ENCODE assay signal across 12 mouse cellular contexts in the genomic region with DNA sequence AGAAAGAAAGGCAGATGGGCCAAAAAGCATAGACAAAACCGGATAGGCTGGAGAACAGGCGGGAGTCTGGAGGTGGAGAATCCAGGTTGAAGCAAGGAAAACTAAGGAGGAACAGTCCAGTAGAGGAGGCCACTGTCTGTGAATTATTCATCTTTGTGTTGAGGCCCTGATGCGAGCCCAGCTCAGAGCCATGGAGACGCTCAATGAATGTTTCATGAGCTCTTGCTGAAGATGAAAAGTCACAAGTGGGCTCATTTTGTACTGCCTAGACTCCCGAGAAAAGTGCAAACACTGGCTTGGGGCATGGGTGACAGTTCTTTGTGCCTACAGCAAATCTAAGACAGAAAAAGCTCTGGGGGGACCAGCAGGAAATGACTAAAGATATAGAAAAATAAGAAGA. TPM values are rescaled to one million over a fixed set of nuclear protein-coding genes. Genes with fewer than 3 reads are reported as not detected.
DNase-seq lines count a peak whose midpoint lies in the region; ATAC-seq and TF ChIP-seq lines count a peak whose summit lies in the region.
"Had no signal": no experiment of that assay in that cellular context is flagged by ENCODE, and none has a peak within 500 bp of the region (broad histone marks: within the 10 kb centered on the region; RNA-seq: fewer than 3 reads in every experiment).

No protein-coding gene starts in this region.

- peaks cover 12% of the 10 kb centered on the region for H3K36me3 ChIP-seq in neural tube, embryonic 11.5 days (ENCODE audit: control insufficient read depth, insufficient read depth, low read length)
- H3K36me3 ChIP-seq in forebrain, embryonic 14.5 days (ENCODE audit: control insufficient read depth, insufficient read depth, low read length): peaks cover 35% of the 10 kb centered on the region
- peaks cover 4% of the 10 kb centered on the region; the same call in 1 of the 2 replicates for H3K36me3 ChIP-seq in hindbrain, postnatal 0 days (ENCODE audit: insufficient read depth, low read length)
- H3K36me3 ChIP-seq in neural tube, embryonic 15.5 days: peaks cover 9% of the 10 kb centered on the region

- 49% methylated on average over 5 of the region's 5 CpGs for WGBS in neural tube, embryonic 11.5 days
- 56% methylated on average over 5 of the region's 5 CpGs for WGBS in forebrain, embryonic 14.5 days
- 20% methylated on average over 5 of the region's 5 CpGs for WGBS in hindbrain, postnatal 0 days
- WGBS in neural tube, embryonic 15.5 days: 37% methylated on average over 5 of the region's 5 CpGs

- peak; percentile 41 for DNase-seq in neural tube, embryonic 11.5 days (ENCODE audit: low spot score)
- no peak for DNase-seq in neural tube, embryonic 10.5 days (ENCODE audit: extremely low spot score, low spot score)
- peak; percentile 36 for DNase-seq in forebrain, embryonic 14.5 days (ENCODE audit: low spot score)
- DNase-seq in hindbrain, postnatal 0 days (ENCODE audit: low spot score): peak; percentile 53
- no peak for DNase-seq in urinary bladder, postnatal 14 days (ENCODE audit: low spot score)
- no peak for DNase-seq in heart, adult 11 months
- DNase-seq: cerebellum, postnatal 14 days; gastrocnemius, postnatal 10 days; thymus, postnatal 25 days had no signal

- no peak overlapping the region for H3K27ac ChIP-seq in neural tube, embryonic 11.5 days (ENCODE audit: low read depth, low read length)
- H3K27ac ChIP-seq in forebrain, embryonic 14.5 days (ENCODE audit: low read depth, low read length): no peak overlapping the region; the same call in 1 of the 2 replicates
- peak overlapping the region; percentile 60 for H3K27ac ChIP-seq in hindbrain, postnatal 0 days
- peak overlapping the region; percentile 23 for H3K27ac ChIP-seq in neural tube, embryonic 15.5 days (replicated peaks)
- H3K27ac ChIP-seq: limb, embryonic 12.5 days had no signal

- H3K4me3 ChIP-seq in neural tube, embryonic 11.5 days (ENCODE audit: low read depth, low read length): no peak overlapping the region
- H3K4me3 ChIP-seq in forebrain, embryonic 14.5 days (ENCODE audit: low read depth, low read length): no peak overlapping the region; the same call in 1 of the 2 replicates
- H3K4me3 ChIP-seq in hindbrain, postnatal 0 days (ENCODE audit: low read length): peak overlapping the region; percentile 17; the same call in 1 of the 2 replicates
- peak overlapping the region; percentile 79 for H3K4me3 ChIP-seq in neural tube, embryonic 15.5 days (replicated peaks)
- H3K4me3 ChIP-seq: limb, embryonic 12.5 days had no signal

- peak overlapping the region; percentile 22 for H3K4me2 ChIP-seq in neural tube, embryonic 11.5 days (ENCODE audit: low read depth)
- peak overlapping the region; percentile 71 for H3K4me2 ChIP-seq in forebrain, embryonic 14.5 days (ENCODE audit: low read length)
- peak overlapping the region; percentile 79 for H3K4me2 ChIP-seq in hindbrain, postnatal 0 days (ENCODE audit: low read depth, low read length)
- H3K4me2 ChIP-seq in neural tube, embryonic 15.5 days: peak overlapping the region; percentile 85
- H3K4me2 ChIP-seq: limb, embryonic 12.5 days had no signal

- no peaks in the 10 kb centered on the region for H3K9me3 ChIP-seq in neural tube, embryonic 11.5 days (ENCODE audit: control insufficient read depth, low read length)
- H3K9me3 ChIP-seq in forebrain, embryonic 14.5 days (replicated peaks; ENCODE audit: control insufficient read depth, low read length): no peaks in the 10 kb centered on the region
- H3K9me3 ChIP-seq in hindbrain, postnatal 0 days (ENCODE audit: low read length): no peaks in the 10 kb centered on the region
- no peaks in the 10 kb centered on the region for H3K9me3 ChIP-seq in neural tube, embryonic 15.5 days (replicated peaks)
- H3K9me3 ChIP-seq: limb, embryonic 12.5 days had no signal

- ATAC-seq in neural tube, embryonic 11.5 days (ENCODE audit: insufficient read depth, low FRiP score, low TSS enrichment): no peak
- no peak for ATAC-seq in forebrain, embryonic 14.5 days
- no peak for ATAC-seq in hindbrain, postnatal 0 days
- ATAC-seq in neural tube, embryonic 15.5 days (ENCODE audit: low FRiP score): no peak
- ATAC-seq: intestine, postnatal 0 days had no signal

- TF ChIP-seq CTCF in hindbrain, postnatal 0 days (IDR thresholded peaks at IDR 0.05; ENCODE audit: low read depth): peak; percentile 28

- no peak overlapping the region for H3K9ac ChIP-seq in neural tube, embryonic 11.5 days (ENCODE audit: low read length)
- H3K9ac ChIP-seq in forebrain, embryonic 14.5 days (ENCODE audit: low read length): 0 out of 2 replicates have a peak overlapping the region, but pooled peaks have one; percentile 1
- H3K9ac ChIP-seq in hindbrain, postnatal 0 days (replicated peaks; ENCODE audit: low read length): peak overlapping the region; percentile 35; the same call in 1 of the 2 replicates
- peak overlapping the region; percentile 18; the same call in 1 of the 2 replicates for H3K9ac ChIP-seq in neural tube, embryonic 15.5 days (replicated peaks)
- H3K9ac ChIP-seq: limb, embryonic 12.5 days had no signal

- no peaks in the 10 kb centered on the region for H3K27me3 ChIP-seq in neural tube, embryonic 11.5 days (ENCODE audit: control insufficient read depth, insufficient read depth, low read length)
- no peaks in the 10 kb centered on the region for H3K27me3 ChIP-seq in forebrain, embryonic 14.5 days (replicated peaks; ENCODE audit: control insufficient read depth, insufficient read depth, low read length)
- H3K27me3 ChIP-seq in hindbrain, postnatal 0 days (ENCODE audit: insufficient read depth, low read length): no peaks in the 10 kb centered on the region
- H3K27me3 ChIP-seq in neural tube, embryonic 15.5 days (replicated peaks): no peaks in the 10 kb centered on the region
- H3K27me3 ChIP-seq: limb, embryonic 12.5 days had no signal

- peaks cover 22% of the 10 kb centered on the region for H3K4me1 ChIP-seq in neural tube, embryonic 11.5 days (ENCODE audit: control insufficient read depth, insufficient read depth, low read length)
- peaks cover 40% of the 10 kb centered on the region for H3K4me1 ChIP-seq in forebrain, embryonic 14.5 days (ENCODE audit: control insufficient read depth, insufficient read depth, low read length)
- peaks cover 26% of the 10 kb centered on the region for H3K4me1 ChIP-seq in hindbrain, postnatal 0 days (ENCODE audit: insufficient read depth, low read length)
- peaks cover 67% of the 10 kb centered on the region for H3K4me1 ChIP-seq in neural tube, embryonic 15.5 days

RNA-seq across cellular contexts. Expression of gene Fads2, which starts 3.7 kb away (rescaled TPM):
- 48.9 and 57.1 TPM in 2 replicates for polyA plus RNA-seq in neural tube, embryonic 11.5 days (2014; fragmentation: Nextera tagmentation; extraction: Ambion mirVana)
- polyA plus RNA-seq in forebrain, embryonic 14.5 days (2014; fragmentation: Nextera tagmentation; extraction: Ambion mirVana): 71.1 and 71.5 TPM in 2 replicates
- total RNA-seq in hindbrain, postnatal 0 days (2014; rRNA removed): 318 and 330 TPM in 2 replicates
- polyA plus RNA-seq in hindbrain, postnatal 0 days (2015; fragmentation: Nextera tagmentation; extraction: Ambion mirVana): 260 and 272 TPM in 2 replicates
- polyA plus RNA-seq in neural tube, embryonic 15.5 days (2015; fragmentation: Nextera tagmentation; extraction: Ambion mirVana): 163 and 165 TPM in 2 replicates

RNA-seq across cellular contexts. Expression of gene Fads3, which starts 56.5 kb away (rescaled TPM):
- polyA plus RNA-seq in neural tube, embryonic 11.5 days (2014; fragmentation: Nextera tagmentation; extraction: Ambion mirVana): 6.1 and 6.2 TPM in 2 replicates
- 9.6 and 12.5 TPM in 2 replicates for polyA plus RNA-seq in forebrain, embryonic 14.5 days (2014; fragmentation: Nextera tagmentation; extraction: Ambion mirVana)
- total RNA-seq in hindbrain, postnatal 0 days (2014; rRNA removed): 52.5 and 59.0 TPM in 2 replicates
- 35.1 and 37.4 TPM in 2 replicates for polyA plus RNA-seq in hindbrain, postnatal 0 days (2015; fragmentation: Nextera tagmentation; extraction: Ambion mirVana)
- 30.3 and 32.3 TPM in 2 replicates for polyA plus RNA-seq in neural tube, embryonic 15.5 days (2015; fragmentation: Nextera tagmentation; extraction: Ambion mirVana)

Comparison
In these comparisons a context has a peak if more than half of its experiments do, and no peak if none do; other contexts are left out.
1. DNase-seq: peak in neural tube, embryonic 11.5 days (single experiment), forebrain, embryonic 14.5 days (single experiment) and hindbrain, postnatal 0 days (single experiment); none in neural tube, embryonic 10.5 days (single experiment), urinary bladder, postnatal 14 days (single experiment) and heart, adult 11 months (single experiment).
2. H3K27ac ChIP-seq: peak in hindbrain, postnatal 0 days (single experiment) and neural tube, embryonic 15.5 days (single experiment); none in neural tube, embryonic 11.5 days (single experiment) and forebrain, embryonic 14.5 days (single experiment).
3. H3K4me3 ChIP-seq: peak in hindbrain, postnatal 0 days (single experiment) and neural tube, embryonic 15.5 days (single experiment); none in neural tube, embryonic 11.5 days (single experiment) and forebrain, embryonic 14.5 days (single experiment).
4. H3K4me2 ChIP-seq: peak in every context shown above with its lines; median percentile 85 in neural tube, embryonic 15.5 days; 79 in hindbrain, postnatal 0 days; 71 in forebrain, embryonic 14.5 days; 22 in neural tube, embryonic 11.5 days.